Mouse (Mus musculus) hindbrain, embryonic 15.5 days (tissue): ENCODE results near the gene Frrs1. TPM values are rescaled to one million over a fixed set of nuclear protein-coding genes. Genes with fewer than 3 reads are reported as not detected.

Source experiments
- ATAC-seq: fragments of 200-750 bp; cut with Nextera tagmentation; 2 replicates; pipeline ENCODE4 v1.8.0; 2017; ENCODE audit warnings: low read depth, moderate number of reproducible peaks, moderate TSS enrichment; ENCODE audit not compliant: low FRiP score
- H3K27ac ChIP-seq: fragments of 300-500 bp; sonication (generic); replicated peaks from 2 replicates; pipeline ENCODE4 v1.5.1; 2015; ENCODE audit warnings: mild to moderate bottlenecking, inconsistent platforms
- H3K27me3 ChIP-seq: fragments of 300-500 bp; sonication (generic); 2 replicates; pipeline ENCODE4 v1.6.1; 2015; ENCODE audit warnings: control low read depth, inconsistent platforms
- H3K36me3 ChIP-seq: fragments of 300-500 bp; sonication (generic); 2 replicates; pipeline ENCODE4 v1.6.1; 2015; ENCODE audit warnings: control low read depth, inconsistent platforms
- H3K4me1 ChIP-seq: fragments of 300-500 bp; sonication (generic); replicated peaks from 2 replicates; pipeline ENCODE4 v1.6.1; 2015; ENCODE audit warnings: control low read depth, inconsistent platforms
- H3K4me2 ChIP-seq: fragments of 300-500 bp; sonication (generic); 2 replicates; pipeline ENCODE4 v1.6.1; 2015; ENCODE audit warnings: moderate library complexity, mild to moderate bottlenecking, inconsistent platforms
- H3K4me3 ChIP-seq: fragments of 300-500 bp; sonication (generic); 2 replicates; pipeline ENCODE4 v1.5.1; 2015; ENCODE audit warnings: mild to moderate bottlenecking, inconsistent platforms
- H3K9ac ChIP-seq: fragments of 300-500 bp; sonication (generic); 2 replicates; pipeline ENCODE4 v1.6.1; 2015; ENCODE audit warnings: inconsistent platforms
- H3K9me3 ChIP-seq: fragments of 300-500 bp; sonication (generic); 2 replicates; pipeline ENCODE4 v1.6.1; 2016; ENCODE audit warnings: control low read depth, inconsistent platforms
- WGBS: fragments of 180-500 bp; shearing (Covaris S2); methylation state at CpG from one replicate; pipeline ENCODE4 v1.1.7; 2015; 5-methylcytosine and 5-hydroxymethylcytosine counted together
- polyA plus RNA-seq: library from polyadenylated mRNA; unstranded; fragments of >200 nt; fragmentation: Nextera tagmentation; extraction: Ambion mirVana; gene quantifications from 2 replicates; pipeline ENCODE4 v1.2.1, GENCODE M21; 2015

The Frrs1 gene
- polyA plus RNA-seq, 1 experiment from 2014 or later, result 5.5 TPM

DNA sequence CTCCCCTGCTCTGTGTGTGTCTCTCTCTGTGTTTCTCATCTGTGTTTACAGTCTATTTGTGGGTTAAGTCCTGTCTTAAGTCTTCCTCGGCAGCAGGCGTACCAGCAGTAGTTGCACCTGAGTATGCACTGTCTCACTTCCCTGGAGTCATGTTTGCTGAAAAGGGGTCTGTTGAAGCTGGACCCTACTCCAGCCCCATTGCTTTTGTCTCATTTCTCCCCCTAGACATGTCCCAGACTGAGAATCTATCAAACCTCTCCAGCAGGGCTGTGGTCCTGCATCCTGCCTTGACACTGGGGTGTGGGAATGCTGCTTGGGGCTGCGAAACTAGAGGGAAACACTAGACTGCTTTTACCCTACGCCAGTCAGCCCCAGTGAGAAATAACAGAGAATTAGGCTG, 25.8 kb upstream of the Frrs1 start:
- H3K9ac ChIP-seq, result no peak overlapping the region
- H3K9me3 ChIP-seq, result no peaks in the 10 kb centered on the region
- no peak for ATAC-seq
- no peak overlapping the region for H3K27ac ChIP-seq
- H3K4me3 ChIP-seq, result no peak overlapping the region
- 89% methylated on average over 4 of the region's 4 CpGs for WGBS
- no peaks in the 10 kb centered on the region for H3K27me3 ChIP-seq
- H3K4me2 ChIP-seq, result no peak overlapping the region
- H3K36me3 ChIP-seq, result no peaks in the 10 kb centered on the region
- H3K4me1 ChIP-seq, result no peaks in the 10 kb centered on the region

DNA sequence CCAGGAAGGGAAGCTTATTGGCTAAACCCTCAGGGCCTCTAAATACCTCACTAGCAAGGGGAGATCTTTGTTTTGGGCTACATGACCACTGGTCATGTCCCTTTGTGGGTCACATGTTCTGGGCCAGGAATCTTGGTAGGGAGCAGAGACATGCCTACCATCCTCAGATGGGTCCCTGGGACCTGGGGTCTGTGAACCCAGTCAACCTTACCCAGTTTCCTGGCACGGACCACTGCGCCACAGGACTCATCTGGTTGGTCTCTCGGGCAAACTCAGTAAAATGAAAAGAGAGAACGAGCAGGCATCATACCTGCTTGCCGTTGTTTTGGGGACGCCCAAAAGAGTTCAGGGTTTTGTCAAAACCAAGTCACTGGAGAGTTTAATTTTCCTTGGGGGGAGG, 25.0 kb upstream of the Frrs1 start:
- ATAC-seq, result no peak
- Histone ChIP-seq H3K36me3 (no peaks in the 10 kb centered on the region), H3K4me3 (no peak overlapping the region), H3K4me1 (no peaks in the 10 kb centered on the region), H3K9ac (no peak overlapping the region), H3K27ac (no peak overlapping the region), H3K4me2 (no peak overlapping the region), H3K27me3 (no peaks in the 10 kb centered on the region), H3K9me3 (no peaks in the 10 kb centered on the region)
- WGBS, result 94% methylated on average over 6 of the region's 6 CpGs

DNA sequence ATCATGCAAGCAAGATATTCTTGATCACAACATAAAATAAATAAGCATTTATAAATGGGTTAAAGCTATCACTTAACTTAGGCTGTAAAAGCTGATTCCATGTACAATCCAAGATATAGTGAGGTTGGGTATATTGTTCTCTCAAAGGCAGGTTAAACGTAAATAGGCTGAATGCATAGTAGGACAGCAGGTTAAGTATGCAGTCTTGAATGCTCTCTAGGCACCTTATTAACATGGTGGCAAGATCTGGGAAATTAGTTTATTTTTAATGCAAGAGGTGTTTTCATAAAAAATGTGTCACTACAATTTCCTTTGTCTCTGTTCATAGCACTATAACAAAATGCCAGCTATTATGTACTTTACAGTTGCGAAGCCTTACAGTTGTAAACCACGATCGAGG, 23.9 kb upstream of the Frrs1 start:
- Histone ChIP-seq H3K27me3 (no peaks in the 10 kb centered on the region), H3K4me2 (peak overlapping the region; percentile 70), H3K9ac (no peak overlapping the region), H3K36me3 (no peaks in the 10 kb centered on the region), H3K27ac (0 out of 2 replicates have a peak overlapping the region, but pooled peaks have one; percentile 44), H3K9me3 (no peaks in the 10 kb centered on the region), H3K4me1 (no peaks in the 10 kb centered on the region), H3K4me3 (peak overlapping the region; percentile 42)
- ATAC-seq, result no peak
- 76% methylated on average over 4 of the region's 4 CpGs for WGBS

DNA sequence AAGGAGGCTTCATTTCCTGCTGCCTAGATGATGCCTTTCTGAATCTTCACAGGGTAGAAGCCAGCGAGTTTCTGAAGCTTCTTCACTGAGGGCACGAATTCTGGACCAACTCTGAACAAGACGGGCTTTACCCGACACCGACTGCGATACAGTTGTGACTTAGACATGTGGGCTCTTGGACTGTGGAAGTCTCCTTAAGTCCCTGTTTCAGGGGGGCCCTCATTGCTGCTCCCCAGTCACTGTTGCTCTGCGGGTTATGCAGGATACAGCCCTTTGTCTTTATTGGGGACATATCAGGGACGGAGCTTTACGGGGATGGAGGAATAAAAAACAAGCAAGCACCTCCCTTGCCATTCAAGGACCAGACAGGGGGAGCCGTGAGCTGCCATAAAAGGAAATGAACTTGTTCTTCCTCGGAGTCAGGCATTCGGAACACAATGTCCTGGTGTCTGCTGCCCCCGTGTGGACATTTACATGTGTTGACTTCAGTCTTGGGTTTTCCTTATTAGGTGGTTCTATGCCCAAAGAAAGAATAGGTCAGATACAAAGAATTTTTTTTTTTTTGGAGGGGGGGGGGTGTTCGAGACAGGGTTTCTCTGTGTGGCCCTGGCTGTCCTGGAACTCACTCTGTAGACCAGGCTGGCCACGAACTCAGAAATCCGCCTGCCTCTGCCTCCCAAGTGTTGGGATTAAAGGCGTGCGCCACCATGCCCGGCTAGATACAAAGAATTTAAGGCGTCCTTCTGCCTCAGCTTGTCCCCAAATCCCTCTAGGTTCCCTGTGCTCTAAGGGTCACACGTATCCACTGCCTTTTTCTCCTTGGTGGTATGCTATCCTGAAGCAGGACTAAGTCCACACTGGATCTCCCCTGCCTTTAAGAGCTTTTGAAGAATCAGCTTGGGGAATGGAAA, 23.2 kb upstream of the Frrs1 start:
- Histone ChIP-seq H3K9me3 (no peaks in the 10 kb centered on the region), H3K27ac (peak overlapping the region; percentile 44; the same call in 1 of the 2 replicates), H3K4me3 (peak overlapping the region; percentile 42), H3K4me1 (no peaks in the 10 kb centered on the region), H3K9ac (peak overlapping the region; percentile 59), H3K4me2 (peak overlapping the region; percentile 70), H3K27me3 (no peaks in the 10 kb centered on the region), H3K36me3 (no peaks in the 10 kb centered on the region)
- peak; percentile 90 for ATAC-seq
- WGBS, result 23% methylated on average over 21 of the region's 21 CpGs

DNA sequence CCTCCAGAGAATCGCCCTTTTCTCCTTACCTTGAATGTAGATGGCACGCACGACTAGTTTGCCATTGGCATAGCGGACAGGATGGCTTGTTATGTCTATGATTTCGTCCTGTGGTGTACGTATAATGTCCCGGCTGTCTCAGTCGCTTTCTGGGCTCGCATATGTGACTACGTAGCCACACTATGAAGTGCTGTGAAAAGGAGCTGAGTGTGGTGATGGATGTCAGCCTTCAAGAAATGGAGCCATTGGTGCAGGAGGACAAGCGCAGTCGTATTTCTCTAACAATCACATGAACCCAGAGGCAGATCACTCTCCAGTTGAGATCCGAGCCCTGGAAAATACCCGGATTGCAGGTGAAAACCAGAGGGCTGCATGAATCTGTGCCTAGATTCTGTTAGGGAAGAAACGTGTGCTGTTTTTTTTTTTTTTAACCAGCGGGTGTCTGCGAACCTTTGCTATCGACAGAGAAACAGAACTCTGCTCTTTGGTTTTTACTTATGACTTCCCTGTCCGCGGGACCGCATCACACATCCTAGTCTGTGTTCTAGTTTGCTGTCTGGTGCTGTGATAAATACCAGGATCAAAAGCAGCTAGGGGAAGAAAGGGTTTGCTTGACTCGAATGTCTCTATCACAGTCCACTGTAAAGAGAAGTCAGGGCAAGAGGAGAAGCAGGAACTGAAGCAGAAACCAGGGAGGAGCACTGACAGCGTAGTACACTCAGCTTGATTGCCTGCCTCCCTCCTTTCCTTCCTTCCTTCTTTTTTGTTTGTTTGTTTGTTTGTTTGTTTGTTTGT, 22.4 kb upstream of the Frrs1 start:
- Histone ChIP-seq H3K4me1 (no peaks in the 10 kb centered on the region), H3K9ac (no peak overlapping the region), H3K4me2 (no peak overlapping the region), H3K4me3 (no peak overlapping the region), H3K36me3 (no peaks in the 10 kb centered on the region), H3K27me3 (no peaks in the 10 kb centered on the region), H3K27ac (no peak overlapping the region), H3K9me3 (no peaks in the 10 kb centered on the region)
- ATAC-seq, result no peak
- WGBS, result 82% methylated on average over 23 of the region's 23 CpGs

DNA sequence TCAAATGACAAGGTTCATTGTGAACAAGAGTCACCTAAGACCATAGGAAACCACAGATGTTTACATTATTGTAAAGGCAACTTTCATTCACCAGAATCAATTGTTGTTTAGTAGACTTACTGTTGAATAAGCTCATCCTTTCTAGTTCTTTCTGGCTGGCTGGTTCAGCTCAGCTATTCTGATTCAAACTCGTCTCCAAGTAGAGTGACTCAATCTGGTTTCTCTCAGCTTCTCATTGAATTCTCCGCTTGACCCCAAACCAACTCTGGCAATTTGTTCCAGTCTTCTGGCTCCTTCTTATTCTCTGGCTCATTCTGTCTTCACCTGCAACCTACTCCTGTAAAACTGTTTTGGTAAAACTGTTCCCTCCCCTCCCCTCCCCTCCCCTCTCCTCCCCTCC, 18.0 kb upstream of the Frrs1 start:
- Histone ChIP-seq H3K27me3 (no peaks in the 10 kb centered on the region), H3K9ac (no peak overlapping the region), H3K4me2 (no peak overlapping the region), H3K4me3 (no peak overlapping the region), H3K9me3 (no peaks in the 10 kb centered on the region), H3K4me1 (no peaks in the 10 kb centered on the region), H3K27ac (no peak overlapping the region), H3K36me3 (no peaks in the 10 kb centered on the region)
- no peak for ATAC-seq
- 69% methylated on average over 2 of the region's 2 CpGs for WGBS

DNA sequence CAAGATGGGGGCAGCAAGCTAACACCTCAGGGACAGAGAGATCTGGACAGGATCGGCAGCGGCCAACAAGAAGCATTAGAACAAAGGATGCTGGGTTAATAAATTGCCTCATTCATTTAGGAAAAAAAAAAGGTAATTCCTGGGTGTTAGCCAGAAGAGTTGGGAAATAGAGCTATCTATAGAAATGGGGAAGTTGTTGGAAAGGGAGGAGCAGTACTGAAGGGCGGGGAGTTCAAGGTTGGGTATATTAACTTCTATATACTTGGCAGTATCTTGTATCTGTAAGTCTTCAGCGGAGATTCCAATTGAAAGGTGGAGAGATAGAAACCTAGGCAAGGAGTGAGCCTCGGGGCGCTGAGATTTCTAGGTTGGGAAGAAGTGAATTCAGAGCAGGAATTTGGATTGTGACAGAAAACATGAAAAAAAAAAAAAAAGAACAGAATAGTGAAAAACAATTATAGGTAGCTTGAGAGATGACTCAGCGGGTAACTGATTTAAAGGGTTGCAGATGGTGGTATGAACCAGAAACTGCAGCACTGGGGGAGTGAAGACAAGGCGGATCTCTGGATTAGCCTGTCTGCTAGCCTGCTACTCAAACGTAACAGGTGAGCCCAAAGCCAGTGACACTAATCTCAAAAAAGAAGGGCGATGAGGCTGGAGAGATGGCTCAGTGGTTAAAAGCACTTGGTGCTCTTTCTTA, 14.2 kb upstream of the Frrs1 start:
- no peak overlapping the region for H3K4me3 ChIP-seq
- no peak overlapping the region for H3K27ac ChIP-seq
- 90% methylated on average over 10 of the region's 10 CpGs for WGBS
- H3K4me2 ChIP-seq, result no peak overlapping the region
- no peaks in the 10 kb centered on the region for H3K36me3 ChIP-seq
- no peaks in the 10 kb centered on the region for H3K27me3 ChIP-seq
- H3K4me1 ChIP-seq, result no peaks in the 10 kb centered on the region
- H3K9me3 ChIP-seq, result no peaks in the 10 kb centered on the region
- no peak for ATAC-seq
- H3K9ac ChIP-seq, result no peak overlapping the region

DNA sequence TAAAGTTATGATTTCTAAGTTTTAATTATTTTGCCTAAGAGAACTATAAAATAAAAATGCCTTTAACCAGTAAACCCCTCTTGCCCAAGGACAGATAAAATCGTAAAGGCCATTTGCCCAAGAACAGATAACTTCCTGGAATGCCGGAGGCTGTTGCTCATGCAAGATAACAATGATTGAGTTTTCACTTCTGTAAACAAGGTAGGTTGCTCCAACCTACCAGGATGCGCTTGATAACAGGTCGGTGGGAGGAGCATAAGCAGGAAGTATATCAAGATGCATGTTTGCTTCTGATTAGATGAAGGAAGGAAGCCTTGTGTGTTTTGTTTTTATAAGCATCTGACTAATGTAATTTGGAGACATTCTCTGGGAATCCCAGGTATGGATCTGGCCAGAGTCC, 13.2 kb upstream of the Frrs1 start:
- H3K36me3 ChIP-seq, result no peaks in the 10 kb centered on the region
- H3K4me3 ChIP-seq, result no peak overlapping the region
- no peaks in the 10 kb centered on the region for H3K4me1 ChIP-seq
- 92% methylated on average over 4 of the region's 4 CpGs for WGBS
- H3K27me3 ChIP-seq, result no peaks in the 10 kb centered on the region
- no peak overlapping the region for H3K9ac ChIP-seq
- H3K4me2 ChIP-seq, result no peak overlapping the region
- H3K9me3 ChIP-seq, result no peaks in the 10 kb centered on the region
- no peak for ATAC-seq
- no peak overlapping the region for H3K27ac ChIP-seq

DNA sequence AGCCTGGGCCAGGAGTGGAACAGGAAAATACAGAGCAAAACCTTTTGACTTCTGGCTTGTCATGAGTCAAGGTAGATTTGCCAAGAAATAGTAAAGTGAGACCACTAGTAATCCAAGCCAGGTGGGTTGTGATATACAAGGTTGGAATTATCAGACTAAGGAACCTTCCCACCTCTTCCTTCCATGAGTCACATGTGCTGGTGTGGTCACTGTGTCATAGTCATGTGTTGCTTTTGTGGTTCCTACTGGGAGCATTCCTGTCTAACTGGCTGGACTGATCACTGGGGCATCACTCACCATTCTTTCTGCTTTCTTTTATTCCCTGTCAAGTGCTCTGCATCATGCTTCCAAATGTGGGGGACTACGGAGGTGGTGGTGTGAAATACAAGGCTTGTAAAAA, 11.2 kb upstream of the Frrs1 start:
- WGBS, result 94% methylated on average over 1 of the region's 1 CpGs
- no peak overlapping the region for H3K27ac ChIP-seq
- H3K4me2 ChIP-seq, result no peak overlapping the region
- H3K36me3 ChIP-seq, result no peaks in the 10 kb centered on the region
- H3K9me3 ChIP-seq, result no peaks in the 10 kb centered on the region
- no peaks in the 10 kb centered on the region for H3K4me1 ChIP-seq
- no peak overlapping the region for H3K9ac ChIP-seq
- H3K27me3 ChIP-seq, result no peaks in the 10 kb centered on the region
- no peak for ATAC-seq
- H3K4me3 ChIP-seq, result no peak overlapping the region

DNA sequence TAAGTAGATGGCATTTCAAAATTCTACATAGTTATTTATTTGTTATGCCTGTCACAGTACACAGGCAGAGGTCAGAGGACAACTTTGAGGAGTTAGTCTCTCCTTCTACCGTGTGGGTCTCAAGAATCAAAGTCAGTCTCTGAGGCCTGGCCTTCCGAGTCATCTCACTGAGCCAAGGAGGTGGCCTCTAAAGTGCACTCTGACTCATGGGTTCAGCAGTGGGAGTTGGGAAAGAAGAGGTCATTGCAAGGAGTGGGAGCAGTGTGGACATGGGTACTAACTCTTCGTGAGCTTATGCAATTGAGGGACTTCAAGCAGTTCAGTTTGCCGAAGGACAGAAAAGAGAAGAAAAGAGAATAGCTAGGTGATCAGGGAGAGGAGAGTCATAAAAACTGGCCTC, 10.3 kb upstream of the Frrs1 start:
- H3K36me3 ChIP-seq, result no peaks in the 10 kb centered on the region
- H3K4me1 ChIP-seq, result no peaks in the 10 kb centered on the region
- H3K9ac ChIP-seq, result no peak overlapping the region
- no peak overlapping the region for H3K27ac ChIP-seq
- 82% methylated on average over 4 of the region's 4 CpGs for WGBS
- H3K4me3 ChIP-seq, result no peak overlapping the region
- no peaks in the 10 kb centered on the region for H3K9me3 ChIP-seq
- H3K4me2 ChIP-seq, result no peak overlapping the region
- ATAC-seq, result no peak
- no peaks in the 10 kb centered on the region for H3K27me3 ChIP-seq

DNA sequence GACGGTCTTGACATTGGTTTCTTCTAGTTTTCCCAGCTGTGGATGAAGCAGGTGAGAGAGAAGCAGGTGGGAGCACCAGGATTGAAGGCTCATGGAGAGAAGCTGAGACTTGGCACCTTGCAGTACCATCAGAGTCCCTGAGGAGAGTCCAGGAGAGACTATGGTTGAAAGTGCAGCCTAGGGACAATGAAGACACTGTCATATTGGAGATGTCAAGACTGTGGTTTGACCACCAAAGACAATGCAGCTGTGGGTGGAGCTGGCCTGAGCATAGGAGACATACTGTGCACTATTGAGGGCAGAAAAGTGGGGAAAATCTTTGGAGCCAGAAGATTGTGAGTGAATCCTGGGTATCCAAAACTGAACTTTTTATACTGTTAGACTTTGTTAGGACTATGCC, 8.9 kb upstream of the Frrs1 start:
- Histone ChIP-seq H3K4me3 (no peak overlapping the region), H3K27me3 (no peaks in the 10 kb centered on the region), H3K27ac (no peak overlapping the region), H3K9me3 (no peaks in the 10 kb centered on the region), H3K4me1 (no peaks in the 10 kb centered on the region), H3K9ac (no peak overlapping the region), H3K4me2 (no peak overlapping the region), H3K36me3 (no peaks in the 10 kb centered on the region)
- 88% methylated on average over 1 of the region's 1 CpGs for WGBS
- ATAC-seq, result no peak

DNA sequence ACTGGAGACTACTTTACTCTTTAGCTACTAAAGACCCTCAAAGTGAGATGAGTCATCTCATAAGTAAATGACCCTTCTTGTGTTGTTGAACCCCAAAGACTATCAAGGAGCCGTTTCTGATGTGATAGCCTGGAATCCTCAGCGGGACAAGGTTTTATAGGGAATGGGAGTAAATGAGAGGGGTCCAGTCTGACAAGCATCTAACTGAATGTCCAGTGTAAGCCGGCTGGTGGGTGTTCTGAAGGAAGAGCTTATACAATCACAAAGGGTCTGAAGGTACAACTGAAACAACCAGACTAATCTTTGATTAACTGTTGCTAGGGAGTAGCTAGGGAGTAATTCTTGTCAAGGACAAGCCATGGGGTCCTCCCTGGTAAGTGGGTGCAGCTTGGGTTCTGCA, 6.8 kb upstream of the Frrs1 start:
- H3K27ac ChIP-seq, result no peak overlapping the region

More for the DNA sequence above, 6.8 kb upstream of the Frrs1 start:
- Histone ChIP-seq H3K4me1 (no peaks in the 10 kb centered on the region), H3K9ac (no peak overlapping the region), H3K4me2 (no peak overlapping the region), H3K4me3 (no peak overlapping the region), H3K9me3 (no peaks in the 10 kb centered on the region), H3K36me3 (no peaks in the 10 kb centered on the region), H3K27me3 (no peaks in the 10 kb centered on the region)
- no peak for ATAC-seq
- 96% methylated on average over 3 of the region's 3 CpGs for WGBS
